Mouse (Mus musculus): Measurements from ENCODE around the gene Eda2r. TPM values are rescaled to one million over a fixed set of nuclear protein-coding genes. Genes with fewer than 3 reads are reported as not detected.
A peak's percentile ranks its signal among the peaks of the same experiment; 100 is the strongest.

Eda2r gene
- polyA plus RNA-seq (2012; rRNA removed): 1.2 TPM in 2 replicates
- 1.5 and 1.9 TPM in 2 replicates for polyA plus RNA-seq (2014; fragmentation: Nextera tagmentation; extraction: Ambion mirVana)

- H3K4me3 ChIP-seq (replicated peaks; ENCODE audit: low read length): peak within 1 kb of the TSS; percentile 11; the same call in 1 of the 2 replicates
- peak; percentile 90 for ATAC-seq (ENCODE audit: low FRiP score, low read depth)
- no peaks in the 10 kb centered on the region for H3K9me3 ChIP-seq (ENCODE audit: control insufficient read depth, low read length)
- no peak for TF ChIP-seq POLR2A (IDR thresholded peaks at IDR 0.05; ENCODE audit: borderline replicate concordance, extremely low read depth, insufficient read depth, insufficient read length)
- H3K4me2 ChIP-seq (replicated peaks; ENCODE audit: low read depth, low read length, severe bottlenecking): peak within 1 kb of the TSS; percentile 31; the same call in 1 of the 2 replicates
- H3K36me3 ChIP-seq (ENCODE audit: control insufficient read depth, insufficient read depth, low read length): no peaks in the 10 kb centered on the region
- no peak within 1 kb of the TSS for H3K9ac ChIP-seq (ENCODE audit: low read depth, low read length, severe bottlenecking)
- DNase-seq (ENCODE audit: low spot score): peak; percentile 71
- H3K4me1 ChIP-seq (ENCODE audit: control insufficient read depth, insufficient read depth, low read length): no peaks in the 10 kb centered on the region
- H3K27ac ChIP-seq (replicated peaks; ENCODE audit: low read depth, low read length): 0 out of 2 replicates have a peak within 1 kb of the TSS, but pooled peaks have one; percentile 5
- H3K27me3 ChIP-seq (ENCODE audit: control insufficient read depth, insufficient read depth, low read length): no peaks in the 10 kb centered on the region
- 19% methylated on average over 8 of the region's 8 CpGs for WGBS
Observed at GRCm38 (mm10) chrX:97377065-97377421, at the start of gene Eda2r. Eda2r (minus strand) TSS chrX:97377216.

- no peaks in the 10 kb centered on the region for H3K9me3 ChIP-seq (ENCODE audit: control insufficient read depth, low read length)
- no peak overlapping the region for H3K9ac ChIP-seq (ENCODE audit: low read depth, low read length, severe bottlenecking)
- H3K27me3 ChIP-seq (ENCODE audit: control insufficient read depth, insufficient read depth, low read length): no peaks in the 10 kb centered on the region
- WGBS: 60% methylated on average over 2 of the region's 2 CpGs
- H3K4me2 ChIP-seq (replicated peaks; ENCODE audit: low read depth, low read length, severe bottlenecking): no peak overlapping the region
- H3K27ac ChIP-seq (replicated peaks; ENCODE audit: low read depth, low read length): no peak overlapping the region
- no peak for TF ChIP-seq POLR2A (IDR thresholded peaks at IDR 0.05; ENCODE audit: borderline replicate concordance, extremely low read depth, insufficient read depth, insufficient read length)
- no peak overlapping the region for H3K4me3 ChIP-seq (replicated peaks; ENCODE audit: low read length)
- H3K4me1 ChIP-seq (ENCODE audit: control insufficient read depth, insufficient read depth, low read length): no peaks in the 10 kb centered on the region
- DNase-seq (ENCODE audit: low spot score) (peak; percentile 17), ATAC-seq (ENCODE audit: low FRiP score, low read depth) (no peak)
- no peaks in the 10 kb centered on the region for H3K36me3 ChIP-seq (ENCODE audit: control insufficient read depth, insufficient read depth, low read length)
Observed at GRCm38 (mm10) chrX:97397872-97398271, 20.9 kb upstream of the Eda2r start.

GRCm38 (mm10) chrX:97378076-97378475, 1.1 kb upstream of the Eda2r start:
- TF ChIP-seq POLR2A (IDR thresholded peaks at IDR 0.05; ENCODE audit: borderline replicate concordance, extremely low read depth, insufficient read depth, insufficient read length): no peak
- H3K9me3 ChIP-seq (ENCODE audit: control insufficient read depth, low read length): no peaks in the 10 kb centered on the region
- WGBS: 65% methylated on average over 1 of the region's 1 CpGs
- H3K4me1 ChIP-seq (ENCODE audit: control insufficient read depth, insufficient read depth, low read length): no peaks in the 10 kb centered on the region
- H3K9ac ChIP-seq (ENCODE audit: low read depth, low read length, severe bottlenecking): no peak overlapping the region
- DNase-seq (ENCODE audit: low spot score) (no peak), ATAC-seq (ENCODE audit: low FRiP score, low read depth) (no peak)
- no peak overlapping the region for H3K4me3 ChIP-seq (replicated peaks; ENCODE audit: low read length)
- H3K27me3 ChIP-seq (ENCODE audit: control insufficient read depth, insufficient read depth, low read length): no peaks in the 10 kb centered on the region
- H3K36me3 ChIP-seq (ENCODE audit: control insufficient read depth, insufficient read depth, low read length): no peaks in the 10 kb centered on the region
- H3K27ac ChIP-seq (replicated peaks; ENCODE audit: low read depth, low read length): no peak overlapping the region
- H3K4me2 ChIP-seq (replicated peaks; ENCODE audit: low read depth, low read length, severe bottlenecking): no peak overlapping the region

GRCm38 (mm10) chrX:97376321-97377064, 523 bp downstream of the Eda2r start:
- ATAC-seq (ENCODE audit: low FRiP score, low read depth): peak; percentile 78
- WGBS: 24% methylated on average over 15 of the region's 15 CpGs

GRCm38 (mm10) chrX:97372826-97373225, 4.2 kb downstream of the Eda2r start:
- H3K4me2 ChIP-seq (replicated peaks; ENCODE audit: low read depth, low read length, severe bottlenecking): no peak overlapping the region
- no peak for TF ChIP-seq POLR2A (IDR thresholded peaks at IDR 0.05; ENCODE audit: borderline replicate concordance, extremely low read depth, insufficient read depth, insufficient read length)
- WGBS: 76% methylated on average over 2 of the region's 2 CpGs

More at GRCm38 (mm10) chrX:97376321-97377064, 523 bp downstream of the Eda2r start:
- Histone ChIP-seq H3K36me3 (ENCODE audit: control insufficient read depth, insufficient read depth, low read length) (no peaks in the 10 kb centered on the region), H3K27me3 (ENCODE audit: control insufficient read depth, insufficient read depth, low read length) (no peaks in the 10 kb centered on the region), H3K4me1 (ENCODE audit: control insufficient read depth, insufficient read depth, low read length) (no peaks in the 10 kb centered on the region), H3K4me2 (replicated peaks; ENCODE audit: low read depth, low read length, severe bottlenecking) (peak overlapping the region; percentile 31; the same call in 1 of the 2 replicates), H3K9me3 (ENCODE audit: control insufficient read depth, low read length) (no peaks in the 10 kb centered on the region), H3K9ac (ENCODE audit: low read depth, low read length, severe bottlenecking) (no peak overlapping the region), H3K27ac (replicated peaks; ENCODE audit: low read depth, low read length) (0 out of 2 replicates have a peak overlapping the region, but pooled peaks have one; percentile 5), H3K4me3 (replicated peaks; ENCODE audit: low read length) (peak overlapping the region; percentile 11; the same call in 1 of the 2 replicates)
- no peak for TF ChIP-seq POLR2A (IDR thresholded peaks at IDR 0.05; ENCODE audit: borderline replicate concordance, extremely low read depth, insufficient read depth, insufficient read length)
- DNase-seq (ENCODE audit: low spot score): peak; percentile 45

More at GRCm38 (mm10) chrX:97372826-97373225, 4.2 kb downstream of the Eda2r start:
- H3K27me3 ChIP-seq (ENCODE audit: control insufficient read depth, insufficient read depth, low read length): no peaks in the 10 kb centered on the region
- no peak overlapping the region for H3K27ac ChIP-seq (replicated peaks; ENCODE audit: low read depth, low read length)
- H3K9me3 ChIP-seq (ENCODE audit: control insufficient read depth, low read length): no peaks in the 10 kb centered on the region
- no peak overlapping the region for H3K9ac ChIP-seq (ENCODE audit: low read depth, low read length, severe bottlenecking)
- no peaks in the 10 kb centered on the region for H3K4me1 ChIP-seq (ENCODE audit: control insufficient read depth, insufficient read depth, low read length)
- DNase-seq (ENCODE audit: low spot score) (no peak), ATAC-seq (ENCODE audit: low FRiP score, low read depth) (no peak)
- H3K4me3 ChIP-seq (replicated peaks; ENCODE audit: low read length): no peak overlapping the region
- no peaks in the 10 kb centered on the region for H3K36me3 ChIP-seq (ENCODE audit: control insufficient read depth, insufficient read depth, low read length)

Data from limb, embryonic 14.5 days (tissue).